Mouse (Mus musculus): ENCODE data around the gene Thumpd2.

Gene Thumpd2

GRCm38 (mm10) chr17:81031830-81032442, 32.9 kb downstream of the Thumpd2 start:
- no peak for DNase-seq (ENCODE audit: low read depth)

DNA sequence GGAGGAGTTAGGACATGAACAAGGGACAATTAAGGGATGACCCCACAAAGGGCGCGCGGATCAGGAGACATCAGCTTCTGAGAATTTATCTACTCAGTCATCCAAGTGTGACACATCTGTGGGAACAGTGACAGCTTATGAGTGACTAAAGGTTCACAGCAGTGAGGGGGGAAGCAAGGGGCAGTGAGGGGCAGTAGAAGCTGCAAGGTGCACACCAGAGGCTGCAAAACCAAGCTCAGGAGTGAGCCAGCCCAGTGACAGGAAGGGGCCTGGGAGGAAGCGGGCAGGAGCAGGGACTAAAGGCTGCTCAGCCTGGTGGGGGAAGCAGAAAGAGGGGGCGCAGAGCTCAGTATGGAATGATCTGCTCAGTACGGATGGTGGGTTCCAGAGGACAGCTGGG, 37.6 kb downstream of the Thumpd2 start:
- no peak for DNase-seq (ENCODE audit: low read depth)

DNA sequence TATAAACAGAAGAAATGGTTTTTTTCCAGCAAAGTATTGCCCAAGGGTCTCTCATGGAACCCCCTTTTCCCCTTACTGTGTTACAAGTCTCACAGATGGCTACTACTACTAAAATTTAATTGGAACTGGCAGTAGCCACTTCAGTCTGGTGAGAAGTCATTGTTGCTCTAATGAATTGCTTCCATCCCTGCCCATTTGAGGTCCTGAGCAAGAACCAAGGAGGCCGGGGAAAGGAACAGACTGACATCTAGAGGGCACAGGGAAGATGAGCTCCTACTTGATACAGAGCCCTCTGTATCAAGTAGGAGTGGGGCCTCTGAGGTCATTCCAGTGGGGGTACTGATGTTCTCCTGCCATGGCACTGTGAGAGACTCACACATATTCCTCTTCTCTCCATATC, 47.8 kb downstream of the Thumpd2 start:
- no peak for DNase-seq (ENCODE audit: low read depth)

GRCm38 (mm10) chr17:81015814-81016447, 49.0 kb downstream of the Thumpd2 start:
- DNase-seq (ENCODE audit: low read depth) = peak; percentile 55

GRCm38 (mm10) chr17:81010844-81011685, 53.8 kb downstream of the Thumpd2 start:
- no peak for DNase-seq (ENCODE audit: low read depth)

DNA sequence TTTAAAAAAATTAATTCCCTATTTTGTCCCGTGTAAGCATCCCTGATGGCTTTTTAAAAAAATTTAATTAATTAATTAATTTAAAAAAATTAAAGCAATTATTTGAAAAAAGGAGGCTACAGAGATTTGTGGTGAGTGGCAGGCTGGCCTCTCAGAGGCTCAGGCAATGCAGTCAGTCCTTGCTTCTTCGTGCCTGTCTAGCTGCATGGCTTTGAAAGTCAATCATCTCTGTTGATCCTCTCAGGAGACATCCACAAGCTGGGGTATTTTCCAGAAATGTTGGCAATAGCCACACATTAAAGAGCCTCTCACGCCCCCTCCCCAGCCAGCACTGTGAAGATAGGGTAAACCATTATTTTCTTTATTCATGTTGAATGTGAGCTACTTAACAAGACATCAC, 54.7 kb downstream of the Thumpd2 start:
- DNase-seq (ENCODE audit: low read depth) = no peak

GRCm38 (mm10) chr17:81009112-81009511, 55.8 kb downstream of the Thumpd2 start:
- no peak for DNase-seq (ENCODE audit: low read depth)

- DNase-seq (ENCODE audit: low read depth) = no peak
Observed at GRCm38 (mm10) chr17:81005292-81005691, 59.6 kb downstream of the Thumpd2 start.

DNA sequence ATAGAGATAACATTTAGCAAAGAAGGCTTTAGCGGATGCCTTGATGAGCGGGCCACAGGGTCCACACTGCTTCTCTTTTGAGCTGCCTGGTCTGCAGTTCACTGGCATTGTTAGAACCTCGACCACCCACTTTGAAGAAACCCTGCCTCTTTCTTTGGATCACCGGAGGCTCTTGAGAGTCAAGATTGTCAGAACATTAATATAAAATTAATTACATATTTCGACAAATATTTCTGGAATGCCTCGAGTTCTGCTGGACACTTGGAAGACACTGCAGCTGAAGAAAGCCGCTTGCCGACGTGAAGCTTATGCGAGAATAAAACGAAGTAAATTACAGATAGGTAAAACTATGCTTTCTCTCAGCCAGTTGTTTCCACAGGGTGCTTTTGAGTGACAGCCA, 60.4 kb downstream of the Thumpd2 start:
- DNase-seq (ENCODE audit: low read depth) = no peak

GRCm38 (mm10) chr17:81002130-81002529, 62.8 kb downstream of the Thumpd2 start:
- no peak for DNase-seq (ENCODE audit: low read depth)

GRCm38 (mm10) chr17:81001647-81002046, 63.2 kb downstream of the Thumpd2 start:
- DNase-seq (ENCODE audit: low read depth) = no peak

GRCm38 (mm10) chr17:81001010-81001409, 63.9 kb downstream of the Thumpd2 start:
- DNase-seq (ENCODE audit: low read depth) = no peak

- DNase-seq (ENCODE audit: low read depth) = no peak
Observed at GRCm38 (mm10) chr17:80998958-80999357, 65.9 kb downstream of the Thumpd2 start.

DNA sequence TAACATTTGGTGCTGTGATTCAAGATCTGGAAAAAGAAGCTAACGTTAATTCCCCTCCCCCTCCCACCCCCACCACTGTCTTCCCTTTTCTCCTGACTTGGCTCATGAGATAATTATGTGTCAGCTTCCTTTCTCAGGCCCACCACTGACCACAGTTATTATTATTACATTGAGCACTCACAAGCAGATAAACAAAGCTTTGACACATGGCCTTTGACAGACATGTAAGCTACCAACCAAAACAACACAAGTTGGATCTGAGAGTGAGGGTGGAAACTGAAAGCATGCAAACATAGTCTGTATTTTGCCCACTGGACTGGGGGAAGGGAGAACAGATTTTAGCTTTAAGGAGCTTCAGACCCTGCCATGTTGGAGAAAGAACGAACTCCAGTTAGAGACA, 67.7 kb downstream of the Thumpd2 start:
- DNase-seq (ENCODE audit: low read depth) = no peak

DNA sequence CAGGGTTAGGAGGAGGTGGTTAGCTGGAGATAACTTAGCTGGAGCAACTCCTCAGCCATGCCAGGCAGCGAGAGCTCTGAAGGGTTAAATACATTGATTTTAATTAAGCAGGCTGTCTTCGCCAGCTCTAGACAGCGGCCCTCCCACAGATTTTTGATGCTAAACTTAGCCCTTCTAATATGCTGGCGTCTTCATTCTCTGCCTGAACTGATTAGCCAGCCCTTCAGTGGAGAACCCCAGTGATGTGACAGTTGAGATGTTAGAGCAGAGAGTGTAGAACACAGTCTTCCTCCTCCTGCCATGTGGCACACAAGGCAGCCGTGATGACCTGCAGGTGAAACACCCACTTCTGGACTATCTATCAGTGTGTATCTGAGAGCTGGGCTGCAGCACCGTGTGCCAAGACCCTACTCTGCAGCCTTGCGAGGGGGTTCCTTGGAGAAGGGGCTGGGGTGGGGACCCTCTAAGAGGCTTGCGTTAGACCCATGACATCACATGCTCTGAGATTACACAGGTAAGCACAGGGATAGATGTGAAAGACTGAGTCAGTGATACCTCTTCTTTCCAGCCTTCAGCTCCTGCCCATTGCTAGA, 73.3 kb downstream of the Thumpd2 start:
- no peak for DNase-seq (ENCODE audit: low read depth)

- DNase-seq (ENCODE audit: low read depth) = no peak
Observed at GRCm38 (mm10) chr17:80982976-80983375, 81.9 kb downstream of the Thumpd2 start.

- peak; percentile 49 for DNase-seq (ENCODE audit: low read depth)
Observed at GRCm38 (mm10) chr17:80982412-80982787, 82.5 kb downstream of the Thumpd2 start.

GRCm38 (mm10) chr17:80981721-80982411, 83.0 kb downstream of the Thumpd2 start:
- no peak for DNase-seq (ENCODE audit: low read depth)

GRCm38 (mm10) chr17:80980096-80980495, 84.8 kb downstream of the Thumpd2 start:
- no peak for DNase-seq (ENCODE audit: low read depth)

- DNase-seq (ENCODE audit: low read depth) = no peak
Observed at GRCm38 (mm10) chr17:80977245-80977644, 87.6 kb downstream of the Thumpd2 start.

Data from naive thymus-derived CD4-positive, alpha-beta T cell, adult 2 months (primary cell).